Mouse (Mus musculus) ovary, postnatal 14 days (tissue): Measurements from ENCODE around the gene Tfec.

Experiments used
- DNase-seq: peaks from one replicate; pipeline ENCODE4 v3.0.0; 2022; ENCODE audit warnings: low spot score

Gene Tfec

GRCm38 (mm10) chr6:16898251-16898862 is at the start of gene Tfec:
Gene Tfec, minus strand, starts transcription at chr6:16898441.
- no peak for DNase-seq

GRCm38 (mm10) chr6:16947837-16948236 is 49.6 kb upstream of the Tfec start:
- DNase-seq = no peak

GRCm38 (mm10) chr6:16943513-16943912 is 45.3 kb upstream of the Tfec start:
- no peak for DNase-seq

GRCm38 (mm10) chr6:16942433-16942832 is 44.2 kb upstream of the Tfec start:
- no peak for DNase-seq

- no peak for DNase-seq
Observed at GRCm38 (mm10) chr6:16931059-16931458, 32.8 kb upstream of the Tfec start.

- DNase-seq = no peak
Observed at GRCm38 (mm10) chr6:16920111-16920656, 21.9 kb upstream of the Tfec start.

GRCm38 (mm10) chr6:16891819-16892218 is 6.4 kb downstream of the Tfec start:
- DNase-seq = no peak

- DNase-seq = no peak
Observed at GRCm38 (mm10) chr6:16883537-16884307, 14.5 kb downstream of the Tfec start.

- DNase-seq = no peak
Observed at GRCm38 (mm10) chr6:16874021-16874542, 24.2 kb downstream of the Tfec start.

- no peak for DNase-seq
Observed at GRCm38 (mm10) chr6:16870067-16870466, 28.2 kb downstream of the Tfec start.

- no peak for DNase-seq
Observed at GRCm38 (mm10) chr6:16868314-16868713, 29.9 kb downstream of the Tfec start.

- no peak for DNase-seq
Observed at GRCm38 (mm10) chr6:16862753-16863508, 35.3 kb downstream of the Tfec start.

- DNase-seq = no peak
Observed at GRCm38 (mm10) chr6:16862050-16862449, 36.2 kb downstream of the Tfec start.

GRCm38 (mm10) chr6:16855879-16856545 is 42.2 kb downstream of the Tfec start:
- no peak for DNase-seq

GRCm38 (mm10) chr6:16854977-16855376 is 43.3 kb downstream of the Tfec start:
- no peak for DNase-seq

GRCm38 (mm10) chr6:16846521-16846920 is 51.7 kb downstream of the Tfec start:
- DNase-seq = no peak

GRCm38 (mm10) chr6:16835631-16836030 is 62.6 kb downstream of the Tfec start:
- no peak for DNase-seq

GRCm38 (mm10) chr6:16828304-16828703 is 69.9 kb downstream of the Tfec start:
- DNase-seq = no peak

- no peak for DNase-seq
Observed at GRCm38 (mm10) chr6:16821985-16822384, 76.3 kb downstream of the Tfec start.

GRCm38 (mm10) chr6:16806302-16806701 is 91.9 kb downstream of the Tfec start:
- DNase-seq = no peak

- DNase-seq = peak; percentile 6
Observed at GRCm38 (mm10) chr6:16797669-16798068, 100.6 kb downstream of the Tfec start.

- DNase-seq = no peak
Observed at GRCm38 (mm10) chr6:16796914-16797313, 101.3 kb downstream of the Tfec start.
